Mouse (Mus musculus): ENCODE measurements around the gene Wnk4.

The Wnk4 gene

DNA sequence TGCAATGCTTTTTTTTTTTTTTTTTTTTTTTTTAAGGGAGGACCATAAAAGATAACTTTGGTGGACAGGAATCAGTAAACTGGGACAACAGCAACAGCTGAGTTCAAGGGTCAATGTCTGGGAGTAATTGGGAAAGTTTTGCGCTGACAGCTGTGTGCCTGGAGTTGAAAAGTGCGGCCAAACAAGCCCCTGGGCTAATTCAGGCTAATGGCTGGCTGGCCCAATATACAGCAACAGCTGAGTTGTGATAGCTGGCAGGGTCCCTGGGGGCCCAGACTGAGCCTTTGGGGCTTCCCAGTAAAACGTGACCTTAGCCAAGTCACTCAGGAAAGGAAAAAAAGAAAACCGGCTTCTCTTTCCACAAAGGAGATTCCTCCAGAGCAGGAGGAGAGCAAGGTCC, 15.3 kb upstream of the Wnk4 start:
- DNase-seq (ENCODE audit: low spot score in 2 of 2), result no peak

DNA sequence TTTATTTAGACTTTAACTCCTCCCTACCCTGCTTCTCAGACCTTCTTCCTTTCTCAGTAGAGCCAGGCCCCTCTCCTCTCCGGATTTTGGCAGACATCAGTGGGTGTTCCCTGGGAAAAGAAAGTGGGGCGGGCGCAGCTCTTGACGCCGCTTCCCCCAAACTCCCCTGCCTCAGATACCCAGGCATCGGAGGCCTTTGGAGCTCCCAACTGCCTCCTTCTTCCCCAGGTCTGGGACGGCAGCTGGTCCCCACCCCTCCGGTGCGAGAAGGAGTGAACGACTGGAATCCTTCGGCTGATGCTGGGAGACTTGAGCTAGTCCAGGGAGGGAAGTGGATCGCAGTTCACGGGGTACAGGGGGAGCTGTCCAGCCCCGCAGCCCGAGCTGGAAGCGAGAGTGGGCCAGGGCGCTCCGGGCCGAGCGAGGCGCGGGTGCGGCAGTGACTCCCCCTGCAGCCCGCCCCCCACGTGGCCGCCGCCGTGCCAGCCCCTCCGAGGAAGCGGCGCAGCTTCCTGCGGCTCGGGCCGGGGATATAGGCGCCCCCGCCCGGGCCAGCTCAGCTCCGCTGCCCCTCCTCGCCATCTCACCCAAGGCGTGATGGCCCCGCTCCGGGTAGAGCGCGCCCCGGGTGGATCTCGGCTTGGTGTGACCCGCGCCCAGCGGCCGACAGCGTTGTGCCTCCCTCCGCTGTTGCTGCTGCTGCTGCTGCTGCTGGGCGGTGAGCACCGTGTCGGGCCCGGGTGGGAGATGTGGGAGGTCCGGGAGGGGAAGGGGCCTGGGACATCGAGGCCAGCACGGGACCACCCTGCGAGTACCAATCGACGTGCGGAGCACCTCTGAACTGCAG, 14.3 kb upstream of the Wnk4 start, which contains the start of gene Ramp2:
Ramp2 (plus strand) TSS at position 174 of the 847 bp plus-strand sequence.
- no peak for DNase-seq (ENCODE audit: low spot score in 2 of 2)

DNA sequence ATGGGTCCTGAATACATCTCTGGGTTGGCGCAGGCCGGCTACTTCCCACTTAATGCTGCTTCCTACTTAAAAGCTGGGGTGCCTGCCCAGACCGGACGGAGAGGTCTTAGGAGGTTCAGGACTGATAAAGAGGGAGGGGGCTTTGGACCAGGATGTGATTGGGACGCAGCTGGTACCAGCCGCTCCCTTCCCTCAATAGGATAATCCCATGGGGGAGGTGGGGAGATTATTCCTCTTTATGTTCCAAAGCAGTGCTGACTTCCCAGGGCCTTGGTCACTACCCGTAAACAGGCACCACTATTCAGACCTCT, 13.7 kb upstream of the Wnk4 start:
- no peak for DNase-seq (ENCODE audit: low spot score in 2 of 2)

DNA sequence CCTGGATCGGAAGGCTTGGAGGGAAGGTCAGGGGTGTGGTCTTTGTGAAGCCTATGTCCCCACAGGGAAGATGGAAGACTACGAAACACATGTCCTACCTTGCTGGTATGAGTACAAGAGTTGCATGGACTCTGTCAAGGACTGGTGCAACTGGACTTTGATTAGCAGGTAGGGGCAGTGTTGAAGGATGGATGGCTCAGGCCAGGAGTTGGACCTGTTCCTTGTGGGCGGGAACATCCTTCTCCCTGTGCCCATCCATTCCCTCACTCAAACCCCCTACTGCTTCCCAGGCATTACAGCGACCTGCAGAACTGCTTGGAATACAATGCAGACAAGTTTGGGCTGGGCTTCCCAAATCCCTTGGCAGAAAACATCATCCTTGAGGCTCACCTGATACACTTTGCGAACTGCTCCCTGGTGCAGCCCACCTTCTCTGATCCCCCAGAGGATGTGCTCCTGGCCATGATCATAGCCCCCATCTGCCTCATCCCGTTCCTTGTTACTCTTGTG, 12.8 kb upstream of the Wnk4 start:
- no peak for DNase-seq (ENCODE audit: low spot score in 2 of 2)

DNA sequence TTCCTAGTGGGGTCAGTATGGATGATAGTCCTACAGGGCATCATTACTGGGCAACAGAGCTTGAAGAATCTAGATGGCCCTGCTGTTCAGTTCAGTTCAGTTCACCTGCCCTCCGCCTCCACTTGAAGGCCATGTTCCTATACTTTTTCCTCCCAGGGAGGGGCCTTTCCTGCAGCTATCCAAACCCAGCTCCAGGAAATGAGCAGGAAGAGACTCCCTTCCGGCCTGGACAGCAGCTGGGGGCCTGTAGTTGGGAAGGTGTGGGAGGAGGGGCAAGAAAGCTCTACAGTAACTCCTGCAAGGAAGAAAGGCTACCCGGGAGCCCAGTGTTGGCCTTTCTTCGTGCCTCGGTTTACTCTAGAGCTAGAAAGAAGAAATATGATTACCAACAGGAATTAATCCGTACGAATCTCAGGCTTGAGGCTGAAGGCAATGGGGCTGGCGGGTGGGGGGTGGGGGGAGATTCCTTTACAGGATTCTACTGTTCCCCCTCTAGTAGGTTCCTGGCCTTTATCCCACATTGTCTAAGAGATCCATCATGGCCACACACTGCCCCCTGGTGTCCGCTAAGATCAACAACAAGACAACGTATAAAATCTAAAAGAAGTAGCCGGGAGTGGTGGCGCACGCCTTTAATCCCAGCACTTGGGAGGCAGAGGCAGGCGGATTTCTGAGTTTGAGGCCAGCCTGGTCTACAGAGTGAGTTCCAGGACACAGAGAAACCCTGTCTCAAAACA, 11.9 kb upstream of the Wnk4 start:
- peak in 1 of 2 experiments; percentile 58 for DNase-seq (ENCODE audit: low spot score in 2 of 2)

DNA sequence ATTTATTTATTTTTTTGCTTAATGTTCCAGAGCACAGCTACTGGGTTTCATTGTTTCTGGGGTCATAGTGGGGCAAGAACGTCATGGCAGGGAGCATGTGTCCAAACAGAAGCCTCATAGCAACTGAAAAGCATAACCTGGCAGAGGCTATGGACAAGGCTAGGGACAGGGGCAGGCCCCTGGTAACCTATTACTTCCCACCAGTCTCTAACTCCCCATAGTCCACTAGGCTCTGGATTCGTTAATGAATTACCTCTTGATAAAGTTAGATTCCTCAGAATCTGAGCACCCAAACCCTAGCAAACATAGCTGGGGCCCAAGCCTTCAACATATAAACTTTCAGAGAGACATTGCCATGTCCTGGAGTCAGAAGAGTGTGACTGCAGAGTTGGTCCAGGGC, 9.3 kb upstream of the Wnk4 start:
- DNase-seq (ENCODE audit: low spot score in 2 of 2), result no peak

DNA sequence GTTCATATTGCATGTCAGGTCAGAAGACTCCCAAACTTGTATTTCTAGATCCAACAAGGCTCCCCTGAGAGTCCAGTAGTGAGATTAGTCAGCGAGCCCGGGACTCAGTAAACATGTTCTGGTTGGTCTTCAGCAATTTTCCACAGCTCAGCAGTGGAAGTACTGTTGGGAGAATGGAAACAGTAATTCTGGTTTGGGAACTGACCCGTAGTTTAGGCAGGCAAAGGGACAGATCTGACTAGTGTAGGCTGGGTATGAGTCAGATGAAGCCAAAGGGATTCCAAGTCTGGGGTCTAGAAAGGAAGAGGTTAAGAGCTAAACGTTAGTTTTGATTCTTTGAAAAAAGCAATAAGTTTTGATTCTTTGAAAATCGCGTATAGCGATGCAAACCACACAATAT, 7.4 kb upstream of the Wnk4 start:
- no peak for DNase-seq (ENCODE audit: low spot score in 2 of 2)

DNA sequence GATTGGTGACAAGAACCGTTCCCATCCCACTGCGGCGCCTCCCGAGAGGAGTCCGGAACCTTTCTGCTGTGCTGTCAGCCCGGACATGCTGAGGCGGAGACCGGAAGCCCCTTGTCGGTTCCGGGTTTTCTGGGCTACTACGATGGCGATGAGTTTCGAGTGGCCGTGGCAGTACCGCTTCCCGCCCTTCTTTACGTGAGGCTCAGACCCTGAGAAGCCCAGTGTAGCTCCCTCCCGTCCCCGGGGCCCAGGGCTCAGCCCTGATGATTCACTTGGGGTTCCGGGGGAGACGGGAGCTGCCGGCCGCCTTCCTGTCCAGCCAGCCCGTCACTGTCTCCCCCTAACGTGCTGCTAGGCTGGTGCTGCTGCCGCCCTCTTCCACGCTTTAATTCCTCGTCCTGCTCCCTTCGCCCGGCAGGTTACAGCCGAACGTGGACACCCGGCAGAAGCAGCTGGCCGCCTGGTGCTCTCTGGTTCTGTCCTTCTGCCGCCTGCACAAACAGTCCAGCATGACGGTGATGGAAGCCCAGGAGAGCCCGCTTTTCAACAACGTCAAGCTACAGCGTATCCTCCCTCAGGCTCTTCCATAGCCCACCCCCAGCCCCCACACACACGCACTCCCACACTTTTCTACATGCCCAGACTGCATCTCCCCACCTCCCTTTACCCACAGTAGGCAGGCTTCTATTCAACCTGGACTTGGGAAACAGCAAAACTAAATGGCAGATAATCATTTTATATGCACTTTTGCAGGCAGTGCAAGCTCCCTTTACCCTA, 6.6 kb upstream of the Wnk4 start, which contains the start of gene Vps25:
Vps25 (plus strand) TSS at position 95 of the 777 bp plus-strand sequence.
- DNase-seq (ENCODE audit: low spot score in 2 of 2), result peak in 1 of 2 experiments; percentile 84

DNA sequence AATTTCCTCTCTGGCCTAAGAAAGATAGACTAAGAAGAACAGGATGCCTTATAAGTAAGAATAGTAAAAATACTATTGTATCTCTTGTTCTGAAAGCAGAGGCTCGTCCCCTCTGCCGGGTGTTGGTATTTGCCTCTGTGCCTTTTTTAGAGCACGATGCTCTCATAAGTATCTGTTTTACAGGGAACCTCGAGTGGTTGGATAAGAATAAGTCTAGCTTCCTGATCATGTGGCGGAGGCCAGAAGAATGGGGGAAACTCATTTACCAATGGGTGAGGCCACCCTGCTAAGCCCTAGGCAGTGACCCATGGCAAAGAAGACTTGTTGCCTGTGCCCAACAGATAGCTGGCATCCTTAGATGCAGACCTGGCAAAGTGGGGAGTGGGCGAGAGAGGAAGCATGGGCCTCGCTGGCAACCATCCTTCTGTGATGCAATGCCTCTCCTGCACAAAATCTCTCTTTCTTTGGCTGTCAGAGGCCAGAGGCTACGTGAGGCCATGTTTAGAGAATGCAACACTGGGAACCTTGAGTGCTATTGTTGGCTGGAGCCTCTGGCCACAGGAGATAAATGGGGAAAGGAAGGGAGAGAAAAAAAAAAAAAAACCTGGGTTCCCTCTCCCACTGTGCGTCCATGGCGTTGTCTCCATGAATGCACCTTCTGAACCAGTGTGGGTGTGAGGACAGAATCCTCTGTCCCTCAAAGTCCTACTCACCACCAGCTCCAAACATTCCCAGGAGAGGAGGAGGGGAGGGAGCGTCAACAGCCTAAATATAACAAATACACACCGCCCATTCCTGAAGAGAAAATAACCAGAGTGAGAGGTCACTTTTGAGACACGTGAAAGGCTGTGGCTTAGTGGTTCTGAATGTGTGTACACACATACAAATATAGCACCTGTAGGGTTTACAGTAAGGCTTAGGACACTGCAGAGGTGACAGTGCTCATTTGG, 4.3 kb upstream of the Wnk4 start:
- no peak for DNase-seq (ENCODE audit: low spot score in 2 of 2)

DNA sequence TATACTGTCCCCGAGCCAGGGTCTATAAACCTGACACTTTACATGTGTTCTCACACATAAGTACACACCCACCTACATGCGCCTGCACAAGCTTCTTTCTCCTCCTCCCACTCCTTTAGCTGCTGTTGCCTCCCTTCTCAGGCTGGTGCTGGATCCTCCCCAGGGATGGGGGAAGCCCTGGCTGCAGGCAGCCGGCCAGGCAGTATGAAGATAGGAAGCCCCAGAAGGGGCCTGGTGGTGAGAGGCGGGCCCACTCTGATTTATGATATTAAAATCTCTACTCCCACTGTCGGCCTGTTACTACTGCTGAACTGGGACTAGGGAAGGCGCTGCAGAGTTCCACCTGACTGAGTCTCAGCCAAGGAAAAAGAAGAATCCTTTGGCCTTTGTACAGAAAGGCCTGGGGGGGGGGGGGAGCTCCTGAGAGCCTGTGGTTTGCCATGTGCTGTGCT, 1.1 kb upstream of the Wnk4 start:
- DNase-seq (ENCODE audit: low spot score in 2 of 2), result peak; percentile 55 to 79

DNA sequence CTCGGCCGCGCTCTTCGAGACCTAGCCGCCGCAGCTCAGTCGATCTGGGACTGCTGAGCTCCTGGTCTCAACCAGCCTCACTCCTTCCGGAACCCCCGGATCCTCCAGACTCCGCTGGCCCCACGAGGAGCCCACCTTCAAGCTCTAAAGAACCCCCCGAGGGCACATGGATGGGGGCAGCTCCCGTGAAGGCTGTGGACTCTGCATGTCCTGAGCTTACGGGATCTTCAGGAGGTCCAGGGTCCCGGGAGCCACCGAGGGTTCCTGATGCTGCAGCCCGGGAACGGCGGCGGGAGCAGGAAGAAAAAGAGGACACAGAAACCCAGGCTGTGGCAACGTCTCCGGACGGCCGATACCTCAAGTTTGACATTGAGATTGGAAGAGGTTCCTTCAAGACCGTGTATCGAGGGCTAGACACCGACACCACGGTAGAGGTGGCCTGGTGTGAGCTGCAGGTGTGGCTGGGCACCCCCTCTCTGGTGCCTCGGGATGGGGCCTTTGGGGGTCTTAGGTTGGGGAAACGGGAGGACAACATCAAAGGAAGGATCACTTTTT, 536 bp downstream of the Wnk4 start:
- no peak for DNase-seq (ENCODE audit: low spot score in 2 of 2)

DNA sequence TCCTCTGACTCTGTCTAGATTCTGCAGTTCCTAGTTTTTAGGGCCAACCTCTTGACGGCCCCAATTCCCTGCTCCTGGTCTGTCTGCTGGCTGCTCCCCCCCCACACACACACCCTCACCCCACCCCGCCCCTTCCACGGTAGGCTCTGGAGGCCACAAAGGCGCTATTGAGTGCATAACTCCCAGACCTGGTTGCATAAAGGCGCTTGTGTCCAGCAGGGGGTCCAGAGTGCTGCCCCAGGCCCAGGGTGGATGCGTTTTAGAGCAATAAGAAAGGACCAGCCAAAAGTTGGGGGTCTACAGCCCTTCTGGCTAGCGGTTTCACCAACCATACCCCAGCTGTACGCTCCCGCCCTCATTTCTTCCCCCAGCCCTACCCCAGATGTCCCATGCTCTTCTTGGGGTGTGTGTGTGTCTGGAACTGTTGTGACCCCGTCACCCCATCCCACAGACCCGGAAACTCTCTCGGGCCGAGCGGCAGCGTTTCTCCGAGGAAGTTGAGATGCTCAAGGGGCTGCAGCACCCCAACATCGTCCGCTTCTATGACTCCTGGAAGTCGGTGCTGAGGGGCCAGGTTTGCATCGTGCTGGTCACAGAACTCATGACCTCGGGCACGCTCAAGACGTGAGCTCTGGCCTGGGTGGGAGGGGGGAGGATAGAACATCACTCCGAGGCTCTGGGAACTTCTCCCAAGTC, 2.1 kb downstream of the Wnk4 start:
- DNase-seq (ENCODE audit: low spot score in 2 of 2), result no peak

DNA sequence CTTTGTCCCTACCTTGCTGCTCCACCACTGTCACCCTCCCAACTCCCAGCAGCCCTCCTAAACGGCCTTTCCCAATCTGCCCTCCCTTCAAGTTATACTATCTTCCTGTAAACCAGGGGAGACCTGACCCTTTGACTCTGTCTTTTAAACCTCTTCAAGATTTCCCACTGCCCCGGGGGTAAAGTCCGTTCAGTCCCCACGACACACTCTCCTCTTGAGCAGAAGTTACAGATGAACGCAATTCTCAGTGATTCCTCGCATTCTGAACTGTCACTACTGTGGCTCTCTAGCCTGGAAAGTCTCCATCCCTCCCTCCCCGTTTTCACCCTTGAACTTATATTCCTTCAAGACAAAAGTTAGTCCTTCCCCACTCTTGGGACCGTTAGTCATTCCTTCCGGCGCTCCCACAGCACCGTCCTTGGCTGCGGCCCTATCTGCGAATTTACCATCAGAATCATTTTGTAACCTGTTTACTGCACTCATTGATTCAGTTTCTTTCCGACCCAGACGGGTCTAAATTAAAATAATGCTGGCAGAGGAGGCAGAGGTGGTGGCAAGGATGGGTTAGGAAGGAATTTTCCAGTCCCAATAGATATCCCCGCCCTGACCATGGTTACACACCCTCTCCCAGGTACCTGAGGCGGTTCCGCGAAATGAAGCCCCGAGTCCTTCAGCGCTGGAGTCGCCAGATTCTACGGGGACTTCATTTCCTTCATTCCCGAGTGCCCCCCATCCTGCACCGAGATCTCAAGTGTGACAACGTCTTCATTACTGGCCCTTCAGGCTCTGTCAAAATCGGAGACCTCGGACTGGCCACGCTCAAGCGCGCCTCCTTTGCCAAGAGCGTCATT, 3.0 kb downstream of the Wnk4 start:
- DNase-seq (ENCODE audit: low spot score in 2 of 2), result no peak

DNA sequence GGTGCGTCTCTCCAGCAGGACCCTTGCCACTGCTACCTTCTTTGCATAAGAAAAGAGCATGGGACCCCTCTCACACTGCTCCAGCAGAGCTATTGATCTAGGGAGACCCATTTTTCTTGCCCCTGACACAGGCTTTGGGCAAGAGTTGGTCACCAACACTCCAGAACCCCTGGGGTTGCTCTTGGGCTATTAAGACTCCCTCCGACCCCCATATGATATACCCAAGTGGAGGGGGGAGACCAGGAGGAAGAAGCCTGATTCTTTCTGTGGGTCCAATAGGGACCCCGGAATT, 3.6 kb downstream of the Wnk4 start:
- no peak for DNase-seq (ENCODE audit: low spot score in 2 of 2)

DNA sequence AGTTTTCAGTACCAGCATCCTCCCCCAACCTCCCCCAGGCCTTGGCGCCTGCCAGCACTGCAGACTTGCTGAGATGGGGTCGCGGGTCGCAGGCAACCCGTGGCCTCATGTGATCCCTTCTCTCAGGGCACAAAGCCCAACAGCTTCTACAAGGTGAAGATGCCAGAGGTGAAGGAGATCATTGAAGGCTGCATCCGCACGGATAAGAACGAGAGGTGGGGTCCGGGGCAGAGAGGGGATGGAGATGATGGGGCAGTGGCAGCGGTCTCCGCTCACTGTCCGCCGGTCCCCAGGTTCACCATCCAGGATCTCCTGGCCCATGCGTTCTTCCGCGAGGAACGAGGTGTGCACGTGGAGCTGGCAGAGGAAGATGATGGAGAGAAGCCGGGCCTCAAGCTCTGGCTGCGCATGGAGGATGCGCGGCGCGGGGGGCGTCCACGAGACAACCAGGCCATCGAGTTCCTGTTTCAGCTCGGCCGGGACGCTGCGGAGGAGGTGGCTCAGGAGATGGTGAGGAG, 4.6 kb downstream of the Wnk4 start:
- DNase-seq (ENCODE audit: low spot score in 2 of 2), result no peak

DNA sequence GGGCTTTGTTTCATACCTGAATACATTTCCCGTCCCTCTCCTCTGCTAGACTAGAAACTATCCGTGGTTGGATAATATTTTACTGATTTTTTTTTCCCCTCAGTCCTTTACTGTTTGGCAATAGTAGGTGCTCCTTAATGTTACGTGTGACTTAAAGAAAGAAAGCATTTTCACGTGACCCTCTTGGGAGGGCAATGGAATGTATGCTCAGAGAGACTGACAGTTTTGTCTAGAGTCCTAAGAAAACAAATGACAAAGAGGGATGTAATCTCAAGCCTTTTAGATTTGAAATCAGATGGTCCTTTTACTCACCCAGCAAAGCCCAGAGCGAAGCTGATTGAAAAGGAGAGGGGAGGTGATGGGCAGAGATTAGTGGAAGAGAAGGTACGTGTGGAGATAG, 5.5 kb downstream of the Wnk4 start:
- DNase-seq (ENCODE audit: low spot score in 2 of 2), result no peak

DNA sequence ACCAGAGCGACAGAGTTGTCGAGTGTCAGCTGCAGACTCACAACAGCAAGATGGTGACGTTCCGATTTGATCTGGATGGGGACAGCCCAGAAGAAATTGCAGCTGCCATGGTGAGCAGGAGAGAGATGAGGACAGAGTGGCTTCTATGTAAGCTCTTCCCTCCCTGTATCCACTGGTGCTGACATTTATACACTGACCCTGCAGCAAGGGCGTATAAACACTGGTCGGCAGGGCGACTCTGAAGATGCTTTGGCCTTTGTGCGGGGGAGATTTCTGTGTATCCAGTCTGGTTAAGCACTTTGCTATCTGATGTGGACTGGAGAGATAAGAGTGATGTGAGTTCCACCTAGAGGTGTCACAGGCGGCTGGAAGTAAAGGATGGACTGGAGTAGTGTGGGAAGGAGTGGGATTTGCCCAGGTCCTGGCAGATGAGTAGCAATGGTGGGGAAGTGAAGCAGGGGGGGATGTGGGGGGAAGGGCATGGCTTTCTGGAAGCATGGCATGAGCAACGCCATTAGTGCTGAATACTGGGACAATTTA, 9.3 kb downstream of the Wnk4 start:
- DNase-seq (ENCODE audit: low spot score in 2 of 2), result no peak

DNA sequence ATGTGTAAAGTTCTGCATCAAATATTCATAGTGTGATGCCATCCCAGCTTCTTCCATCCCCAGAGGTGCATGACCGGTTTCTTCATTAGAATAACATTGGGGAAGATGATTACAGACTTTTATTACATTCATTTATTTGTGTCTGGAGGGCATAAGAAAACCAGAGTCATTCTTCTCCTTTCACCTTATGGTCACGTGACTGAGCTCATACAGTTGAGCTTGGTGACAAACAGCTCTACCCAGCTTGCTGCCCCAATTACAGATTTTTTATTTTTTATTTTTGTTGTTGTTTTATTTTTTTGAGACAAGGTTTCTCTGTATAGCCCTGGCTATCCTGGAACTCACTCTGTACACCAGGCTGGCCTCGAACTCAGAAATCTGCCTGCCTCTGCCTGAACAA, 12.1 kb downstream of the Wnk4 start:
- no peak for DNase-seq (ENCODE audit: low spot score in 2 of 2)

DNA sequence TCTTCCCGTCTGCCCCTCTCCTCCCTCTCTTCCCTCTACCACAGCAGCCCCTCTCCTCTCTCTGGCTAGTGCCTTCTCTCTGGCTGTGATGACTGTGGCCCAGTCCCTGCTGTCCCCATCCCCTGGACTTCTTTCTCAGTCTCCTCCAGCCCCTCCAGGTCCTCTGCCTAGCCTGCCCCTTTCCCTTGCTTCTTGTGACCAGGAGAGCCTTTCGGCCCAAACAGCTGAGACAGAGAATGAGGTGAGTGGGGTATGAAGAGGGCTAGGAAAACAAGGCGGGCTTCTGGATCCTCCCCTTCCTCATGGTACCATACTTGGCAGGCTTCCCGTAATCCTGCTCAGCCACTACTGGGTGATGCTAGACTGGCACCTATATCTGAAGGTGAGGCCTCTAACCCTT, 14.9 kb downstream of the Wnk4 start:
- no peak for DNase-seq (ENCODE audit: low spot score in 2 of 2)

Measured in left cerebral cortex, adult 9 months (tissue).